Mouse (Mus musculus) megakaryocyte progenitor cell, adult 5-6 weeks (primary cell): ENCODE data around the gene H1fnt. TPM values are rescaled to one million over a fixed set of nuclear protein-coding genes. Genes with fewer than 3 reads are reported as not detected.
A peak's percentile ranks its signal among the peaks of the same experiment; 100 is the strongest.

Experiments used
- ATAC-seq: replicated peaks from 2 replicates; pipeline ENCODE4 v1.8.0; 2016; ENCODE audit warnings: mild to moderate bottlenecking, moderate TSS enrichment, inconsistent platforms; ENCODE audit not compliant: poor library complexity
- total RNA-seq, 2 experiments: library from RNA; stranded (forward) in 1 of 2; stranded (reverse) in 1 of 2; fragments of 157-497, 149-512 nt in 1 of 2; fragments of 200-1000 nt in 1 of 2; gene quantifications; 2 replicates each; pipeline versions ENCODE4 v1.2.3 to v1.2.4; 2015 to 2017

H1fnt gene
- total RNA-seq (2015): not detected in 2 replicates
- not detected in 2 replicates for total RNA-seq (2017)

DNA sequence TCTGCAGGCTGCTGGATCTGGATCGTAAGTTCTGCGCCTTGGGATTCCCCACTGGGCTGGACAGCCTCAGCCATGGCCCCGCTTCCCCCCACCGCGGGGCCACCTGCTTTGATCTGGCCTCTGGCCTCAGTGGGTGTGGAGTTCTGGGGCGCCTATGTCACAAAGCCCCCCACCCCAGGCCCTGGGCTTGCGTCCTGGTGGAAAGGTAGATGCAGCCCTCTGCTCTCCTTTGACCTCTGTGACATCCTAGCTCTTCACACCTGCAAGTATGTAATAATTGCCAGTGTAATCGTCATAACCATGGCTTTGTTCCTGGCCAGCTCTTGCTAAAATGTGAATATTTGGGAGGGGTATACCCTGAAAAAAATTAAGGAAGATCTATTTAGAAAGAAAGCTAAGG is at the start of gene H1fnt:
Gene H1fnt, minus strand, starts transcription at position 101 of the 400 bp plus-strand sequence.
- ATAC-seq: no peak

DNA sequence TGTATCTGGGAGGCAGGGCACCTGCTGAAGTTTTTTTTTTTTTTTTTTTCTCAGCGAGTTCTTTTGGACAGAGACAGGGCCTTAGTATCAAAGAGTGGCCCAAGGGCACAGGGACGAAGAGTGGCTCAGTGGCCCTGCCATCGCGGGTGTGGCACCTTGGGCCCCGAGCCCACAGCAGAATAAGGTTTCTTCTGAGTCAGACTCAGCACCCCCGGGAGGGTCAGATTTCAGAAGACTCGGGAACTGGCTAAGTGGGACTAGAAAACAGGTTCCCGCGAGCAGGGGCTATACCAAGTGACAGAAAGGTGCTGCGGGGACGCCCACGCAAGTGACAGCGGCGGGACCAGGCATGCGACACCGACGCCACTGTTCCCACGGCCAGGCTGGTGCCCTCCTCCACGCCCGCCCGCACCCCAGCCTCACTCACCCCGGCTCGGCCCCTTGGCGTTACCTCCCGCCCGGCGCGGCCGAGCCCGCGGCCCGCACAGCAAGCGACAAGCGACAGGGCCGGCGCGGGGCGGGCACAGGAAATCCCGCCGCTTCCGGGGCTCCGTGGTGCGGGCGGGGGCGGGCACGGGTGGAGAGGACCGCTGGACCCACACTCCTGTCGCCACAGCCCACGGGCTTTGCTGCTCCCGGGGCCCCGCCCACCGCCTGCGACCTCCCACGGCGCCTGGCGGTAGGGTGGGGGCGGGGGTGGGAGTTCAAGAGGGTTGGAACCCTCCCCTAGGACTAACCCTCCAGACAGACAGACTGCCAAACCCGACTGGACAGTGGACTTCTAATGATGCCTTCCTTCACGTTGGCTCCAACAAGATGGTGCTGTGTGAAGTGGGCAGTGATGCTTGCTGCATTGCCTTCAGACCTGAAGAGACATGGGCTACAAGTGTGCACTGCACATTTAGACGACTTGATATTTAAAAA is 38.8 kb upstream of the H1fnt start, which contains the start of gene Zfp641:
Gene Zfp641, minus strand, starts transcription at position 534 of the 924 bp plus-strand sequence.
- no peak for ATAC-seq

DNA sequence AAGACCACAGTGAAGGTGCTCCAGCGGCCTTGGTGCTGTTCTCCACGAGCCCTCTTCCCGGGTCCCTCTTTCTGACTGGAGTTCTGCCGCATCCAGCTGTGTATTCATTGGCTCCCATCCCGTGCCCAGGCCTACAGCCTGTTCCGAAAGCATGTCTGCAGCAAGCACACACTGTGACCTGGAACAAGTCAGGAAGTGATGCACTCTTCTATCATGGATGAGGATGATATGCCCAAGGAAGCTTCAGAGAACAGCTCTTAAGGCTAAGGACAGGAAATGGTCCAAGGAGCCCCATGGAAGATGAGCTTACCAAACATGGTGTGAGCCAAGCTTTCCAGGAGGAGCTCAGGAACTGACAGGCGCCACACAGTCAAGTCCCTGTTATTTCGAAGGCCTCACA is 36.6 kb upstream of the H1fnt start:
- ATAC-seq: no peak

DNA sequence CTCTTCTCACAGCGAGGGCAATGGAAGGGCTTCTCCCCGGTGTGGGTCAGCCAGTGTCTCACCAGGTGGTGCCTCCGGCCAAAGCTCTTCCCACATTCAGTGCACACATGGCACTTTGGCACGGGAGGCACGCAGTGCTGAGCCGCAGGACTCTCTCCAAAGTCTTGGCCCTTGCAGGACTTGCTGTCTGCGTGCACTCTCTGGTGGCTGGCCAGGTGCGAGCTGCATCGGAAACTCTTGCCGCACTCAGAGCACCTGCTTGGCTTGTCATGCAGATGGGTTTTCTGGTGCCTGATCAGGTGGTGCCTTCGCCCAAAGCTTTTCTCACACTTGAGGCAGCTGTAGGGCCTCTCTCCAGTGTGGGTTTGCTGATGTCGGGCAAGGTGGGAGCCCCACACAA is 31.5 kb upstream of the H1fnt start:
- no peak for ATAC-seq

DNA sequence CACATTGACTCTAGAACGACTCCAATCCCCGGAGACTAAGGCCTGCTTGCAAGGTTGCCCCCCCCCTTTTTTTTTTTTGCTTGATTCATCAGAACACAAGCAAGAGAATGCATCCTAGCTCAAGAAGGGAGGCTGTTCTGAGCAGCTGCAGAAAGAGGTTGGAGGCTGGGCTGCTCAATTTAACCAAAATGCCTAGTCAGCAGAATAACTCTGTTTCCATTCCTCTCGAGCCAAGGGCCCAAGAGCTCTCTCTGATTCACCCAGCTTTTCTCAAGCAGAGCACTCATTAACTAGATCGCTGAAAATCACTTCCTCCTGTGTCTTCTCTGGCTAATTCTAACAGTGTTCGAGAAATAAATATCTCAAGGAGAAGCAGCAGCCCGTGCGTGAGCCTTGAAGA is 29.3 kb upstream of the H1fnt start:
- ATAC-seq: no peak

DNA sequence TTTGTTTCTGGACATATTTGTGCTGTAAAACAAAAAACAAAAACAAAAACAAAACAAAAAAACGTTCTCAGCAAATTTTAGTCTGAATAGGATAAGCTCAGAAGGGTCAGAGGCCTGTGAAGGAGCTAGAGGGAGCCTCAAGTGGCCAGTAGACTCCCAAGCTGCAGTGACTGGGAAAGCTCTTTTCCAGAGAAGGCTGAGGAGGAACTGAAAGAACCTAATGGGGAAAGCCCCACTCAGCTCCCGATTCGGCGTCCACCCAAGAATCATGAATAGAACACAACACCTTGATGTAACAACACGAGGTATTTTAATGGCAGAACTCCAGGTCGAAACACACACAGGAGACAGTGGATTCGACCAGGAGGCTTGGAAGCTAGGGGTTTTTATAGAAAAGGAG is 683 bp upstream of the H1fnt start:
- ATAC-seq: no peak

DNA sequence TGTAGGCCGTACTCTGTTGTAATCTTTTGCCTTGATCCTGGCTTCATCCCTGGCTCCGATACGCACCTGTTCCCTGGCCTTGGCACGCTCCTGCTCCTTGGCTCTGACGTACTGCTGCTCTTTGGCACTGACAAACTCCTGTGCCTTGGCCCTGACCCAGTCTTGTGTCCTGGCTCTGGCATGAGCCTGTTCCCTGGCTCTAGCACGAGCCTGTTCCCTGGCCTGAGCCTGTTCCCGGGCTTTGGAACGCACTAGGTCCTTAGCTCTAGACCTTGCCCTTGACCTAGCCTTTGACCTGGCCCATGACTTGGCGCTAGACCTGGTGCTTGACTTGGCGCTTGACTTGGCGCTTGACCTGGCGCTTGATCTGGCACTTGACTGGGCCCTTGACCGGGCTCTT is 822 bp downstream of the H1fnt start:
- no peak for ATAC-seq

DNA sequence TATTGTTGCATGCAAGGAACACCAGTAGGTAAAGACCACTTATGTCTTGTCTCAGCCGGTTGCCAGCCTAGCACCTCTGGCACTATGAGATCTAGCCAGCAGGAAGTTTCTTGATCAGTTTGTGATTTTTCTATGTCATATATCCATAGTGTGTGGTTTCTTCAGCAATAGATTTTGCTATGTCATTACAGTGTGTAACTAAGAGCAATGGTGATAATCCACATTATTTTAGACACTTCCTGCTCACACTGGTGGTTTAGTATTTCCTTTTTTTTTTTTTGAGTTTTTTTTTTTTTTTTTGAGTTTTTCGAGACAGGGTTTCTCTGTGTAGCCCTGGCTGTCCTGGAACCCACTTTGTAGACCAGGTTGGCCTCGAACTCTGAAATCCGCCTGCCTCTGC is 21.7 kb downstream of the H1fnt start:
- peak; percentile 11; the same call in 1 of the 2 replicates for ATAC-seq

DNA sequence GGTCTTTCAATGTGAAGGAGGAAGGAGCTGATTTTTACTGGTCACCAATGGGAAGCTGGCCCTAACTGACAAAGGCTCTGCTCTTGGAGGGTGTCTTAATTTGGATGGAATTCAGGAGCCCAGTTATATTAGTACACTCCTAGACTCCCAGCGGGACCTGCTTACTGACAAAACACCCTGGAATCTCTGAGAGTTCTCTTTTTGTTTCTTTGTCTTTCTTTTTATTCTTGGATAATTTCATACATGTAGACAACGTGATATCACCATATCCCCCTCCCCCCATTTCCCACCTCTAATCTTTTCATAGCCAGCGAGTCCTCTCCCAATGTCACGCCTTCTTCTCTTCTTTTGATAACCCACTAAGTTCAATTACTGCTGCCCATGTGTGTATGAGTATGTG is 22.7 kb downstream of the H1fnt start, which contains the start of gene Olfr286:
Gene Olfr286, minus strand, starts transcription at position 101 of the 400 bp plus-strand sequence.
- no peak for ATAC-seq

DNA sequence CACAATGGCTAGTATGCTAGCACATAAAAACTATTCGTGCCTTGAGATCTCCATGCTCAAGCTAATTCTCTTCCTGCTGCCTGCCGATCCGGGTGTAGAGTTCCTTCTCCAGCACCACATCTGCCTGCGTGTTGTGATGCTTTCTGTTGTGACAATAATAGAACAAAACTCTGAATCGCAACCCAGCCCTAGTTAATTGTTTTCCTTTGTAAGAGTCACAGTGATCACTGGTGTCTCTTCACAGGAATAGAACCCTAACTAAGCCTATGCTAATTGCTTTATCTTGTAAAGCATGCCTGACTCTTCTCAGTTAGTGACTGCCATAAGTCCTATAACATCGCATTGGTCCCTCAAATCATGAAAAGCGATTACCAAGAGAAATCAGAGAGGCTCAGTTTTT is 31.0 kb downstream of the H1fnt start:
- ATAC-seq: no peak

DNA sequence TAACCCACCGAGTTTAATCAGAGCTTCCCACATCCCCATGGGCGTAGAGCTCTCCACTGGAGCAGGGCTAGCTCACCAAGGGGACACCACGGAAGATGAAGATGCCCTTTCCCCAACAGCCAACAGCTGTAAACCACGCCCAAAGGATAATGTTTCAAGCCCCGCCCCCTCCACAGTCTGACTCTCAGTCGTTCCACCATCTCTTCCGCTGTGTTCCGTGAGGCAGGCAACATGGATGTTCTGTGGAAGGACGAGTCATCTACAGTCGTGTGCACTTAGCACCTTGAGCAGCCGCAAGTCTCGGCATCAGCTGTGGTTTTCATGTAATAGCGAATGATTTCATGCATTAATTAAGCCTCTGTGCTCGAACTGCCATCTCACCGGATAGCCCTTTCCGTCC is 31.5 kb downstream of the H1fnt start:
- no peak for ATAC-seq

DNA sequence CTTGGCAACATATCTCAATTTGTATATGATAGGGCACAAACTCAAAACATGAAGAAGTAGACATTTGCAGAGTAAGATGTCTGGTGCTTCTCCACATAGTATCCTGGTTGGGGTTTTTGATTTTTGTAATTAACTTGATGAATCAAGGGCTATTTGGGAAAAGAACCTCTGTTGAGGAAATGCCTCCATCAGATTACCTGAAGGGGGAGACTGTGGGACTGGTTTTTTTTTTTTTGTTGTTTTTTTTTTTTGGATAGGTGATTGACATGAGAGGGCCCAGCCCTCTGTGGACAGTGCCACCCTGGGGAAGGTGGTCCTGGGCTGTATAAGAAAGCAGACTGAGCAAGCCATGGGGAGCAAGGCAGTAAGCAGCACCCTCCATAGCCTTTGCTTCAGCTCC is 34.7 kb downstream of the H1fnt start:
- ATAC-seq: no peak

DNA sequence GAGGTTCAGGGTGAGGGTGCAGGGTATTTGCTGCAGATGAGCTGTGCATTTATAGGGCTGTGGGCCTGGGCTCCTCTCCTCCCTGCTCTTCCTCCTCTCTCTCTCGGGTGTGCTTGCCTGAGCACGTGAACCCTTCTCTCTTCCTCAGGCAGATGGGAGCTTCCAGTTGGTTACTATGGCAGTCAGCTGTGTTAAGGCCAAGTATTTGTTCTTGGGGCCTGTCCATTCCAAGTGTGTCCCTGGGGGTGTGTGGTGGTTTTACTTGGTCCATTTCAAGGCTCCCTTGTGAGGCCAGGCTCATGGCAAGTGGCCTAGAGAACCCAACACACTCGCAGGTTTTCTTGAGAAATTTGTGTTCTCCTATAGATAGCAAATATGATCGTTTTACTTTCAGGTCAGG is 36.2 kb downstream of the H1fnt start, which contains the start of the genes Gm44579 and Olfr287:
Gene Gm44579, minus strand, starts transcription at position 101 of the 400 bp plus-strand sequence.
Gene Olfr287, minus strand, starts transcription at position 180 of the 400 bp plus-strand sequence.
- ATAC-seq: no peak

DNA sequence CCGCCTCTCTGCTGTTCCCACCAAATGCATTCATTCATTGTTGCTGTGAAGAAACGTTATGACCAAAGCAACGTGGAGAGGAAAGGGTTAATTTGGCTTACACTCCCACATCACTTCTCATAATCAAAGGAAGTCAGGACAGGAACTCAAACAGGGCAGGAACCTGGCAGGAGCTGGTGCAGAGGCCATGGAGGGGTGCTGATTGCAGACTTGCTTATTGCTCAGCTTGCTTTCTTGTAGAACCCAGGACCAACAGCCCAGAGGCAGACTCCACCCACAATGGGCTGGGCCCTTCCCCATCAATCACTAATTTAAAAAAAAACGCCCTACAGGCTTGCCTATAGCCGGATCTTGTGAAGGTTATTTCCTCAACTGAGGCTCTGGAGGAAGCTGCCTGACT is 43.0 kb downstream of the H1fnt start:
- ATAC-seq: no peak

DNA sequence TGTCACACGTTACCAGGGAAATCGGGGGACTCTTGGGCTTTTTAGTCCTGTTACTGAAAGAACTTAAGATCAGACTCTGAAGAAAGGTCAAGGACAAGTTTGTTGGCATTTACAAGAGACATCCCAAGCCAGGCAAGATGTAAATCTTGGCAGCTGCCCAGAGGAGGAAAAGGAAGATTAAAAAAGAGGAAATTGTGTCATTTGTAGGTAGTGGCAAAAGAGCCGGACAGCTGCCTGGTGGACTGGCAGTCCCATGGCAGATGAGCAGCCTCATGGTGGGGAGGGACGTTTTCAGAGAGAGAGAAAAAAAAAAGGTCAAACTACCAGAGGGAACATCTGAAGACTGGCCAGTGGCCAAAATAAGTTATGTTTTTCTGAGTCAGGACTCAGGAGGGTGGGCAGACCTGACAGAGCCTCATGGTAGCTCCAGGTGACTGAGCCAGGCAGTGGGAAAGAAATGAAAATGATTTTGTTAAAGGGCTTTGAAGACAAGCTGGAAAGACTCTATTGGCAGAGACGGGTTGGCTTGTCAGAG is 43.7 kb downstream of the H1fnt start:
- ATAC-seq: 0 out of 2 replicates have a peak, but pooled peaks have one; percentile 23

DNA sequence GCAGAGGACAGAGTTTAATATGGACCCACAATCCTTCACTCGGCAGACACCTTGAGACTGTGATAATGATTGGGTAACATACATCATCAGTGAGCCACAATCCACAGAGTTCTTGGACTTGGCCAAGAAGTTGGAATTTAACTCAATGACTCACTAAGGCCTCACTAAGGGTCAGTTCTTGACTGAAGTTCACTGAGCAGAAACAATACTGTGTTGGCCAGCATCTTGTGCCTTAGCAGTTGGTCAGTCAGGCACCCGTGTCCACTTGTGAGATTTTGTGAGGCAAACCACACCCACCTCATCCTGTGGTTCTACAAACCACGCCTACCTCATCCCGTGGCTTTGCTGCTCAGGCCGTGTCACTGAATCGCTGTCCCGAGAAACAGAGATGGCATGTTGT is 47.4 kb downstream of the H1fnt start:
- ATAC-seq: no peak

Other genes with a start within 250 kb of the H1fnt start
- gene Pfkm, start 164.7 kb downstream of the H1fnt start, total RNA-seq (2015): 5.4 and 5.9 TPM in 2 replicates
- gene Pfkm, start 164.7 kb downstream of the H1fnt start, total RNA-seq (2017): 14.1 and 20.0 TPM in 2 replicates
- 55.1 and 60.2 TPM in 2 replicates for gene Senp1, start 163.5 kb downstream of the H1fnt start, total RNA-seq (2015)
- 53.0 and 57.6 TPM in 2 replicates for gene Senp1, start 163.5 kb downstream of the H1fnt start, total RNA-seq (2017)
- 28.4 and 28.8 TPM in 2 replicates for gene Asb8, start 91.7 kb downstream of the H1fnt start, total RNA-seq (2015)
- gene Asb8, start 91.7 kb downstream of the H1fnt start, total RNA-seq (2017): 25.3 and 27.6 TPM in 2 replicates
- gene Ccdc184, start 90.1 kb downstream of the H1fnt start, total RNA-seq (2015): not detected in 2 replicates
- gene Ccdc184, start 90.1 kb downstream of the H1fnt start, total RNA-seq (2017): not detected in 2 replicates
- not detected in 2 replicates for gene Olfr288, start 61.8 kb downstream of the H1fnt start, total RNA-seq (2015)
- gene Olfr288, start 61.8 kb downstream of the H1fnt start, total RNA-seq (2017): not detected in 2 replicates
- gene Gm44579, start 36.3 kb downstream of the H1fnt start, total RNA-seq (2015): not detected in 2 replicates
- gene Gm44579, start 36.3 kb downstream of the H1fnt start, total RNA-seq (2017): not detected in 2 replicates
- gene Olfr287, start 36.2 kb downstream of the H1fnt start, total RNA-seq (2015): 0.07 and 0.42 TPM in 2 replicates
- gene Olfr287, start 36.2 kb downstream of the H1fnt start, total RNA-seq (2017): not detected in 2 replicates
- gene Olfr286, start 22.8 kb downstream of the H1fnt start, total RNA-seq (2015): not detected in 2 replicates
- not detected in 2 replicates for gene Olfr286, start 22.8 kb downstream of the H1fnt start, total RNA-seq (2017)
- gene Zfp641, start 38.9 kb upstream of the H1fnt start, total RNA-seq (2015): not detected in 2 replicates
- gene Zfp641, start 38.9 kb upstream of the H1fnt start, total RNA-seq (2017): not detected in 2 replicates
- gene Olfr285, start 60.1 kb upstream of the H1fnt start, total RNA-seq (2015): not detected in 2 replicates
- not detected in 2 replicates for gene Olfr285, start 60.1 kb upstream of the H1fnt start, total RNA-seq (2017)
- gene Olfr284, start 83.7 kb upstream of the H1fnt start, total RNA-seq (2015): not detected in 2 replicates
- gene Olfr284, start 83.7 kb upstream of the H1fnt start, total RNA-seq (2017): not detected in 2 replicates
- not detected in 2 replicates for gene Olfr283, start 123.7 kb upstream of the H1fnt start, total RNA-seq (2015)
- gene Olfr283, start 123.7 kb upstream of the H1fnt start, total RNA-seq (2017): not detected in 2 replicates
- not detected in 2 replicates for gene Olfr282, start 173.9 kb upstream of the H1fnt start, total RNA-seq (2015)
- gene Olfr282, start 173.9 kb upstream of the H1fnt start, total RNA-seq (2017): not detected in 2 replicates
- not detected in 2 replicates for gene Olfr281, start 195.3 kb upstream of the H1fnt start, total RNA-seq (2015)
- gene Olfr281, start 195.3 kb upstream of the H1fnt start, total RNA-seq (2017): not detected in 2 replicates
- gene OR5BS1P, start 212.6 kb upstream of the H1fnt start, total RNA-seq (2015): not detected in 2 replicates
- not detected in 2 replicates for gene OR5BS1P, start 212.6 kb upstream of the H1fnt start, total RNA-seq (2017)
- not detected in 2 replicates for gene Lalba, start 225.4 kb upstream of the H1fnt start, total RNA-seq (2015)
- not detected in 2 replicates for gene Lalba, start 225.4 kb upstream of the H1fnt start, total RNA-seq (2017)
- not detected in 2 replicates for gene Olfr279, start 235.1 kb upstream of the H1fnt start, total RNA-seq (2015)
- not detected in 2 replicates for gene Olfr279, start 235.1 kb upstream of the H1fnt start, total RNA-seq (2017)